ENCODE assay signal across 10 mouse cellular contexts in genomic region chr7:83746107-83746687, GRCm38 (mm10). TPM values are rescaled to one million over a fixed set of nuclear protein-coding genes. Genes with fewer than 3 reads are reported as not detected.
A peak's percentile ranks its signal among the peaks of the same experiment; 100 is the strongest.
DNase-seq lines count a peak whose midpoint lies in the region; ATAC-seq and TF ChIP-seq lines count a peak whose summit lies in the region.
"Had no signal": no experiment of that assay in that cellular context is flagged by ENCODE, and none has a peak within 500 bp of the region (broad histone marks: within the 10 kb centered on the region; RNA-seq: fewer than 3 reads in every experiment).

No protein-coding gene starts in this region.

- intact Hi-C loops in gastrocnemius, adult 2 months (cut with DNase I): no loop called here
- intact Hi-C loops in gastrocnemius, postnatal 36 days (cut with DNase I): no loop called here

- WGBS in midbrain, embryonic 11.5 days: 72% methylated on average over 8 of the region's 8 CpGs
- WGBS in midbrain, embryonic 14.5 days: 62% methylated on average over 8 of the region's 8 CpGs
- WGBS in intestine, postnatal 0 days: 47% methylated on average over 8 of the region's 8 CpGs
- WGBS in stomach, postnatal 0 days: 24% methylated on average over 8 of the region's 8 CpGs

- TF ChIP-seq CTCF in gastrocnemius, adult 2 months (IDR thresholded peaks at IDR 0.05): no peak
- no peak for TF ChIP-seq CTCF in intestine, postnatal 0 days (IDR thresholded peaks at IDR 0.05; ENCODE audit: low read depth)
- TF ChIP-seq CTCF in stomach, postnatal 0 days (IDR thresholded peaks at IDR 0.05; ENCODE audit: low read depth): no peak

- H3K9me3 ChIP-seq in midbrain, embryonic 11.5 days (ENCODE audit: control insufficient read depth, low read length): no peaks in the 10 kb centered on the region
- H3K9me3 ChIP-seq in midbrain, embryonic 14.5 days (ENCODE audit: control insufficient read depth, low read length): no peaks in the 10 kb centered on the region
- no peaks in the 10 kb centered on the region for H3K9me3 ChIP-seq in intestine, postnatal 0 days (ENCODE audit: control insufficient read depth)
- H3K9me3 ChIP-seq in stomach, postnatal 0 days (ENCODE audit: control insufficient read depth, low read length): no peaks in the 10 kb centered on the region

- peaks cover 4% of the 10 kb centered on the region for H3K4me1 ChIP-seq in midbrain, embryonic 11.5 days (ENCODE audit: control insufficient read depth, insufficient read depth, low read length)
- H3K4me1 ChIP-seq in midbrain, embryonic 14.5 days (ENCODE audit: control insufficient read depth, insufficient read depth, low read length): 0 out of 2 replicates have a peak, but pooled peaks cover 5% of the 10 kb centered on the region
- H3K4me1 ChIP-seq in intestine, postnatal 0 days (replicated peaks; ENCODE audit: control insufficient read depth, insufficient read depth, low read length): no peaks in the 10 kb centered on the region
- H3K4me1 ChIP-seq in stomach, postnatal 0 days (replicated peaks; ENCODE audit: control insufficient read depth, insufficient read depth): 0 out of 2 replicates have a peak, but pooled peaks cover 2% of the 10 kb centered on the region

- no peaks in the 10 kb centered on the region for H3K27me3 ChIP-seq in midbrain, embryonic 11.5 days (ENCODE audit: control insufficient read depth, insufficient read depth, low read length)
- no peaks in the 10 kb centered on the region for H3K27me3 ChIP-seq in midbrain, embryonic 14.5 days (ENCODE audit: control insufficient read depth, insufficient read depth, low read length)
- no peaks in the 10 kb centered on the region for H3K27me3 ChIP-seq in intestine, postnatal 0 days (replicated peaks; ENCODE audit: control insufficient read depth, insufficient read depth, low read length)
- no peaks in the 10 kb centered on the region for H3K27me3 ChIP-seq in stomach, postnatal 0 days (ENCODE audit: control insufficient read depth, insufficient read depth, low read length)

- H3K9ac ChIP-seq in midbrain, embryonic 11.5 days (ENCODE audit: low read length): no peak overlapping the region
- no peak overlapping the region for H3K9ac ChIP-seq in midbrain, embryonic 14.5 days (replicated peaks; ENCODE audit: low read length)
- no peak overlapping the region for H3K9ac ChIP-seq in intestine, postnatal 0 days (ENCODE audit: low read depth, low read length)
- peak overlapping the region; percentile 28; the same call in 1 of the 2 replicates for H3K9ac ChIP-seq in stomach, postnatal 0 days (ENCODE audit: low read length)

- ATAC-seq in midbrain, embryonic 11.5 days (ENCODE audit: low FRiP score): peak; percentile 40; the same call in 1 of the 2 replicates
- ATAC-seq in midbrain, embryonic 14.5 days (ENCODE audit: low FRiP score, low TSS enrichment): no peak
- no peak for ATAC-seq in intestine, postnatal 0 days
- ATAC-seq in stomach, postnatal 0 days (ENCODE audit: low FRiP score, low TSS enrichment): 0 out of 2 replicates have a peak, but pooled peaks have one; percentile 33
- ATAC-seq in megakaryocyte progenitor cell, adult 5-6 weeks (replicated peaks; ENCODE audit: poor library complexity): no peak
- ATAC-seq: CD4-positive, CD25-positive, alpha-beta regulatory T cell, adult 4 months had no signal

- peak overlapping the region; percentile 84 for H3K27ac ChIP-seq in gastrocnemius, adult 2 months
- no peak overlapping the region for H3K27ac ChIP-seq in midbrain, embryonic 11.5 days (ENCODE audit: low read depth, low read length)
- no peak overlapping the region for H3K27ac ChIP-seq in midbrain, embryonic 14.5 days (replicated peaks; ENCODE audit: low read depth, low read length)
- H3K27ac ChIP-seq in intestine, postnatal 0 days (ENCODE audit: low read depth, low read length): no peak overlapping the region
- peak overlapping the region; percentile 78 for H3K27ac ChIP-seq in stomach, postnatal 0 days (replicated peaks)

- no peak for TF ChIP-seq EP300 in stomach, postnatal 0 days (optimal IDR thresholded peaks at IDR 0.05)

- no peak for DNase-seq in gastrocnemius, adult 2 months
- DNase-seq in gastrocnemius, postnatal 36 days: no peak
- DNase-seq in midbrain, embryonic 11.5 days (ENCODE audit: low spot score, missing footprints): no peak
- no peak for DNase-seq in midbrain, embryonic 14.5 days
- no peak for DNase-seq in stomach, postnatal 0 days (ENCODE audit: low spot score)
- no peak for DNase-seq in adrenal gland, adult 2 months

- no peak overlapping the region for H3K4me2 ChIP-seq in midbrain, embryonic 11.5 days
- H3K4me2 ChIP-seq in midbrain, embryonic 14.5 days (ENCODE audit: low read length): no peak overlapping the region
- H3K4me2 ChIP-seq in intestine, postnatal 0 days (replicated peaks; ENCODE audit: low read depth): peak overlapping the region; percentile 37
- peak overlapping the region; percentile 42 for H3K4me2 ChIP-seq in stomach, postnatal 0 days (replicated peaks; ENCODE audit: low read depth)

- no peaks in the 10 kb centered on the region for H3K36me3 ChIP-seq in midbrain, embryonic 11.5 days (ENCODE audit: control insufficient read depth, insufficient read depth, low read length)
- no peaks in the 10 kb centered on the region for H3K36me3 ChIP-seq in midbrain, embryonic 14.5 days (ENCODE audit: control insufficient read depth, insufficient read depth, low read length)
- no peaks in the 10 kb centered on the region for H3K36me3 ChIP-seq in intestine, postnatal 0 days (ENCODE audit: control insufficient read depth, insufficient read depth)
- H3K36me3 ChIP-seq in stomach, postnatal 0 days (ENCODE audit: control insufficient read depth, insufficient read depth, low read length): no peaks in the 10 kb centered on the region

- peak overlapping the region; percentile 62 for H3K4me3 ChIP-seq in gastrocnemius, adult 2 months
- no peak overlapping the region for H3K4me3 ChIP-seq in midbrain, embryonic 11.5 days (ENCODE audit: low read depth, low read length)
- H3K4me3 ChIP-seq in midbrain, embryonic 14.5 days (replicated peaks; ENCODE audit: low read depth, low read length): no peak overlapping the region
- H3K4me3 ChIP-seq in intestine, postnatal 0 days (ENCODE audit: low read depth, low read length): no peak overlapping the region
- H3K4me3 ChIP-seq in stomach, postnatal 0 days (ENCODE audit: low read depth, low read length): peak overlapping the region; percentile 25; the same call in 1 of the 2 replicates

RNA-seq across cellular contexts. Expression of gene Il16, which starts 0.7 kb away (rescaled TPM):
- total RNA-seq in gastrocnemius, adult 2 months (2021): 1 to 10 TPM; 1.4 to 1.8 TPM
- total RNA-seq in gastrocnemius, postnatal 36 days (2021): 1 to 10 TPM; 2.4 to 3.1 TPM
- 1.0 and 1.1 TPM in 2 replicates for polyA plus RNA-seq in midbrain, embryonic 11.5 days (2014; fragmentation: Nextera tagmentation; extraction: Ambion mirVana)
- polyA plus RNA-seq in midbrain, embryonic 14.5 days (2014; fragmentation: Nextera tagmentation; extraction: Ambion mirVana): 0.43 and 0.70 TPM in 2 replicates
- polyA plus RNA-seq in intestine, postnatal 0 days (2015; fragmentation: Nextera tagmentation; extraction: Ambion mirVana): 2.5 and 2.9 TPM in 2 replicates
- polyA plus RNA-seq in stomach, postnatal 0 days (2015; fragmentation: Nextera tagmentation; extraction: Ambion mirVana): 2.6 and 2.8 TPM in 2 replicates
- total RNA-seq in megakaryocyte progenitor cell, adult 5-6 weeks (2015): 18.6 and 20.8 TPM in 2 replicates
- total RNA-seq in megakaryocyte progenitor cell, adult 5-6 weeks (2017): 66.4 and 71.6 TPM in 2 replicates
- 1 to 10 TPM; 3.4 to 5.7 TPM for total RNA-seq in adrenal gland, adult 2 months (2021)
- polyA plus RNA-seq in adrenal gland, adult 2 months (2012; rRNA removed): 1.9 and 2.0 TPM in 2 replicates

RNA-seq across cellular contexts. Expression of gene Cfap161, which starts 48.5 kb away (rescaled TPM):
- not detected for total RNA-seq in gastrocnemius, adult 2 months (2021)
- total RNA-seq in gastrocnemius, postnatal 36 days (2021): not detected
- polyA plus RNA-seq in midbrain, embryonic 11.5 days (2014; fragmentation: Nextera tagmentation; extraction: Ambion mirVana): not detected in 2 replicates
- polyA plus RNA-seq in midbrain, embryonic 14.5 days (2014; fragmentation: Nextera tagmentation; extraction: Ambion mirVana): 0.49 and 0.55 TPM in 2 replicates
- not detected in 2 replicates for polyA plus RNA-seq in intestine, postnatal 0 days (2015; fragmentation: Nextera tagmentation; extraction: Ambion mirVana)
- polyA plus RNA-seq in stomach, postnatal 0 days (2015; fragmentation: Nextera tagmentation; extraction: Ambion mirVana): 0.05 and 0.13 TPM in 2 replicates
- total RNA-seq in megakaryocyte progenitor cell, adult 5-6 weeks (2015): not detected in 2 replicates
- total RNA-seq in megakaryocyte progenitor cell, adult 5-6 weeks (2017): not detected in 2 replicates
- under 1 TPM; 0.35 to 0.45 TPM for total RNA-seq in adrenal gland, adult 2 months (2021)
- not detected in 2 replicates for polyA plus RNA-seq in adrenal gland, adult 2 months (2012; rRNA removed)
- total RNA-seq: hematopoietic stem cell, adult 5-6 weeks had no signal
- polyA plus RNA-seq: CD4-positive, CD25-positive, alpha-beta regulatory T cell, adult 4 months had no signal

Comparison
In these comparisons a context has a peak if more than half of its experiments do, and no peak if none do; other contexts are left out.
1. ATAC-seq: peak in midbrain, embryonic 11.5 days (single experiment) and stomach, postnatal 0 days (single experiment); none in midbrain, embryonic 14.5 days (single experiment), intestine, postnatal 0 days (single experiment) and megakaryocyte progenitor cell, adult 5-6 weeks (single experiment).
2. H3K27ac ChIP-seq: peak in gastrocnemius, adult 2 months (single experiment) and stomach, postnatal 0 days (single experiment); none in midbrain, embryonic 11.5 days (single experiment), midbrain, embryonic 14.5 days (single experiment) and intestine, postnatal 0 days (single experiment).
3. H3K4me3 ChIP-seq: peak in gastrocnemius, adult 2 months (single experiment) and stomach, postnatal 0 days (single experiment); none in midbrain, embryonic 11.5 days (single experiment), midbrain, embryonic 14.5 days (single experiment) and intestine, postnatal 0 days (single experiment).
4. H3K4me2 ChIP-seq: peak in intestine, postnatal 0 days (single experiment) and stomach, postnatal 0 days (single experiment); none in midbrain, embryonic 11.5 days (single experiment) and midbrain, embryonic 14.5 days (single experiment).